Mouse (Mus musculus): ENCODE measurements around the gene Mucl3. TPM values are rescaled to one million over a fixed set of nuclear protein-coding genes. Genes with fewer than 3 reads are reported as not detected.

Gene Mucl3
- polyA plus RNA-seq, 1 experiment from 2014 or later = 0.39 TPM

DNA sequence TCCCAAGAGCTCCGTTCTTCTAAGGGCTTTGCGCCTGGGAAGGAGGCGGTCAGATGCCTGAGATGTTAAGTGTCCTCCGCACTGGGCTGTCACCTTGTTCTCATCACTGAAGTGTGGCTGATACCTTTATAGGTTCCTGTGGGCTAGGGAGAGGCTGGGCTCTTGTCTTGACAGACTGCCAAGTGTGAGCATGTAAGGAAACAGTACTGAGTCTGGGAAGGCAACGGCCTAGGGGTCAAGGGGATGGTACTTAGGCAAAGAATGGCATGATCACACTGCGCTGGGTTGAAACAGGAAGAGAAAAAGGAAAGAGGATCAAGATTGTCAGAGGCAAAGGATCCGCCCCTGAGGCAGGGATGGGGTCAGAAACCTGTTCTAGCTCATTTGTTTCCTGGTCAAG lies 17.0 kb downstream of the Mucl3 start, which contains the start of gene Gm9573:
TSS of gene Gm9573 (minus strand) at position 101 of the 400 bp plus-strand sequence.
- H3K36me3 ChIP-seq = no peaks in the 10 kb centered on the region
- H3K4me3 ChIP-seq (replicated peaks) = no peak within 1 kb of the TSS
- H3K9ac ChIP-seq = no peak within 1 kb of the TSS
- H3K4me2 ChIP-seq (replicated peaks) = no peak within 1 kb of the TSS
- H3K4me1 ChIP-seq (replicated peaks) = no peaks in the 10 kb centered on the region
- 85% methylated on average over 7 of the region's 7 CpGs for WGBS
- no peak for ATAC-seq
- H3K9me3 ChIP-seq = no peaks in the 10 kb centered on the region
- H3K27me3 ChIP-seq (replicated peaks) = no peaks in the 10 kb centered on the region
- no peak within 1 kb of the TSS for H3K27ac ChIP-seq

DNA sequence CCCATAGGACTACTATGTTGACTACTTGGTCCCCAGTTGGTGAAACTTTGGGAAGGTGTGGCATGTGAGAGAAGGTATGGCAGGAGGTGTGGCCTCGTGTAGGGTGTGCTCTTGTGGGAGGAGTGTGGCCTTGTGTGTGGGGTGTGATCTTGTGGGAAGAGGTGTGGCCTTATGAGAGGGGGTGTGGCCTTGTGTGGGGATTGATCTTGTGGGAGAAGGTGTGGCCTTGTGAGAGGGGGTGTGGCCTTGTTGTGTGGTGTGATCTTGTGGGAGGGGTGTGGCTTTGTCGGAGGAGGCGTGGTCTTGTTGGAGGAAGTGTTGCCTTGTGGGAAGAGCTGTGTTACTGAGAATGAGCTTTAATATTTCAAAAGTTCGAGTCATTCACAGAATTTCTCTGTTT lies 26.4 kb downstream of the Mucl3 start:
- Histone ChIP-seq H3K9me3 (no peaks in the 10 kb centered on the region), H3K27ac (no peak overlapping the region), H3K9ac (no peak overlapping the region), H3K4me1 (replicated peaks) (no peaks in the 10 kb centered on the region), H3K27me3 (replicated peaks) (no peaks in the 10 kb centered on the region), H3K36me3 (no peaks in the 10 kb centered on the region), H3K4me3 (replicated peaks) (no peak overlapping the region), H3K4me2 (replicated peaks) (no peak overlapping the region)
- peak; percentile 47; the same call in 1 of the 2 replicates for ATAC-seq
- 75% methylated on average over 4 of the region's 4 CpGs for WGBS

DNA sequence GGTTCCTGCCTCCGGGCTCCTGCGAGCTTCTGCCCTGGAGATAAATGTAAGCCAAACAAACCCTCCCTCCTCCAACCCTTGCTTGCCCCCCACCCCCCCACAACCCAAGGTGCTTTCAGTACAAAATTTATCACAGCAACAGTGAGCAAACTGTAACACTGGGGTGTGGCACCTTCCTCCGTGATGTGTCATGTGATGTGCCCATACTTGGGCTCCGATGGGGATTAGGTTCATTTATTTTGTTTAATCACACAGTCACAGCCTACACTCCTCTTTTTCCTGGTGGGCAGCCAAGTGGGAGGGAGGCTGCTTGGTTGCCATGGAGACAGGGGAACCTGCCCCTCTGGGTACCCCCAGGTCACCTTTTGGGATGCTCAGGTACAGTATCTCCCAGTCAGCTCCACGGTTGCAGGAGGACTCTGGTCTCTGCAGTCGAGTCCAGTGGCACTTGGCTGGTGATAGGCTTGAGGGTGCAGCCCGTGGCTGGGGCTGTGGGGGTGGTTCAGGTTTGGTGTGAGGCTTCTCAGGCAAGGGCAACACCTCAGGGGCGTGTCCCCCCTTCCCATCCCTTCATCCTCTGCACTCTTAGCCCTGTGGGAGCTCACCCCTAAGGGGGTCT lies 41.6 kb downstream of the Mucl3 start:
- no peak overlapping the region for H3K4me3 ChIP-seq (replicated peaks)
- WGBS = 31% methylated on average over 8 of the region's 8 CpGs
- H3K4me2 ChIP-seq (replicated peaks) = peak overlapping the region; percentile 26
- no peaks in the 10 kb centered on the region for H3K4me1 ChIP-seq (replicated peaks)
- no peak overlapping the region for H3K9ac ChIP-seq
- no peaks in the 10 kb centered on the region for H3K36me3 ChIP-seq
- ATAC-seq = peak; percentile 43; the same call in 1 of the 2 replicates
- no peaks in the 10 kb centered on the region for H3K27me3 ChIP-seq (replicated peaks)
- H3K9me3 ChIP-seq = no peaks in the 10 kb centered on the region
- H3K27ac ChIP-seq = no peak overlapping the region

DNA sequence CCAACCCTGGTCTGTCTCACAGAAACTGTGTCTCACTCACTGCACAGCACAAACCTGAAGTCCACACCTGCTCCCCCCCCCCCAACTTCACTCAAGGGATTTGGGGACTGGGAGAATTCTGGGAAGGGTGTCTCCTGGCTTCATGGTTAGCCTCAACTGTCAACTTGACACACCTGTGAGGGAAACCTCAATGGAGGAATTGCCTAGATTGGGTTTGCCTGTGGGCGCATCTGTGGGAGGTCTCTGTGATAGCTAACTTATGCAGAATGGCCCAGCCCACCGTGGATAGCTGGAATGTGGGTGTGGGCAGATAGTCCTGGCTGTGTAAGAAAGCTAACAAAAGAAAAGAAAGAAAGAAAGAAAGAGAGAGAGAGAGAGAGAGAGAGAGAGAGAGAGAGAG lies 42.2 kb downstream of the Mucl3 start, which contains the start of gene Sfta2:
TSS of gene Sfta2 (plus strand) at position 301 of the 400 bp plus-strand sequence.
- 52% methylated on average over 2 of the region's 2 CpGs for WGBS

DNA sequence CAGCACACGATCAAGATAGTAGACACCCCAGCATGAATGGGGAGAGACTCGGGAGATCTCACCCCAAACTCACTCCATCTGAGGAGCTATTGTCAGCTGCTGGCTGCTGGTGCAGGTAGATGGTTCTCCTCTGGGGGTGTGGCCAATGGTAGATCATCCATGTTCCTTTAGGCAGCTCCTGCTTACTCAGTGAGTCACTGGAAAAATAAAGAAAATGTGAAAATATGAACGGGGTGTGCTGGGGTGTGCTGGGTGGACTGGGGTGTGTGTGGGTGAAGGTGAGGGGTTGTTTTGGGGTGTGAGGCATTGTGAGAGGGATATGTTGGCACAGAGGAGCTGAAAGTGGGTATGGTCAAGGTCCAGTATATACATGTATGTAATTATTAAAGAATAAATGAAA lies 46.1 kb downstream of the Mucl3 start:
- H3K27ac ChIP-seq = no peak overlapping the region

More for the DNA sequence above, 42.2 kb downstream of the Mucl3 start, which contains the start of gene Sfta2:
- Histone ChIP-seq H3K36me3 (no peaks in the 10 kb centered on the region), H3K9me3 (no peaks in the 10 kb centered on the region), H3K9ac (no peak within 1 kb of the TSS), H3K4me1 (replicated peaks) (no peaks in the 10 kb centered on the region), H3K4me3 (replicated peaks) (no peak within 1 kb of the TSS), H3K27me3 (replicated peaks) (no peaks in the 10 kb centered on the region), H3K4me2 (replicated peaks) (peak within 1 kb of the TSS; percentile 26), H3K27ac (no peak within 1 kb of the TSS)
- no peak for ATAC-seq

DNA sequence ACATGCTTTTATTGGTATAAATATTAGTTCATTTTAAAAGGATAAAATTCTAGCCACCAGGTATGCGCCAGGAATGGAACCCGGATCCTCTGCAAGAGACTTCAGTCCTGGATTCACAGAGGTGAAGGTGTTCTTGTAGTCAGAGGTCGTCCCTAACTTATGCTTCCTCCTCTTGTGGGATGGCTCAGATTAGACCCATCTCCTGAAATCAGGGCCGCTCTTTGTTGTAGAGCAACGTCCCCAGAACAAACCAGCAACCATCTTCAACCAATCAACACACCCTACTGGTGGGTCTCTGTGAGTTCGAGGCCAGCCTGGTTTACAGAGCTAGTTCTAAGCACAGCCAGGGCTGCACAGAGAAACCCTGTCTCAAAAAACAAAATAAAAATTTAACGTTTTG lies 49.0 kb downstream of the Mucl3 start:
- no peak overlapping the region for H3K4me3 ChIP-seq (replicated peaks)
- no peaks in the 10 kb centered on the region for H3K9me3 ChIP-seq
- H3K27me3 ChIP-seq (replicated peaks) = no peaks in the 10 kb centered on the region
- no peak overlapping the region for H3K4me2 ChIP-seq (replicated peaks)
- 84% methylated on average over 7 of the region's 7 CpGs for WGBS
- no peak overlapping the region for H3K27ac ChIP-seq
- H3K36me3 ChIP-seq = no peaks in the 10 kb centered on the region
- ATAC-seq = no peak
- H3K4me1 ChIP-seq (replicated peaks) = no peaks in the 10 kb centered on the region
- H3K9ac ChIP-seq = no peak overlapping the region

More for the DNA sequence above, 46.1 kb downstream of the Mucl3 start:
- Histone ChIP-seq H3K36me3 (no peaks in the 10 kb centered on the region), H3K4me1 (replicated peaks) (no peaks in the 10 kb centered on the region), H3K27me3 (replicated peaks) (no peaks in the 10 kb centered on the region), H3K9ac (no peak overlapping the region), H3K9me3 (no peaks in the 10 kb centered on the region), H3K4me2 (replicated peaks) (no peak overlapping the region), H3K4me3 (replicated peaks) (no peak overlapping the region)
- 91% methylated on average over 3 of the region's 3 CpGs for WGBS
- no peak for ATAC-seq

DNA sequence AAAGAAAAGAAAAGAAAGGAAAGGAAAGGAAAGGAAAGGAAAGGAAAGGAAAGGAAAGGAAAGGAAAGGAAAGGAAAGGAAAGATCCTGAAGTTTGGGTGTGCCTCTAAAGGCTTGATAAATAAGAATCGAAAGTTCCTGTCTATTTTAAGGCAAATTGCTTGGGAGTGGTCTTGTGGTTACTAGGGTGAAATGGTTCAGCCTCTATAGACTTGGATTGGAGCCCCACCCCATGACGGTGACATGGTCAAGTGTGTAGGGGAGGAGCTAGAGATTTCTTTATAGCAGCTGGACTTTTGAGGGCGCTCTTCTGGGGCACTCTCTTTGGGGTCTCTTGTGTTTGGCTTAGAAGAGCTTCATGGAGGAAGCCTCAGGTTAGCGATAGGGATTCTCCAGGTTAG lies 49.7 kb downstream of the Mucl3 start:
- 36% methylated on average over 4 of the region's 4 CpGs for WGBS
- no peaks in the 10 kb centered on the region for H3K27me3 ChIP-seq (replicated peaks)
- no peak overlapping the region for H3K4me3 ChIP-seq (replicated peaks)
- no peaks in the 10 kb centered on the region for H3K36me3 ChIP-seq
- H3K27ac ChIP-seq = no peak overlapping the region
- no peak for ATAC-seq
- H3K9ac ChIP-seq = no peak overlapping the region
- no peak overlapping the region for H3K4me2 ChIP-seq (replicated peaks)
- no peaks in the 10 kb centered on the region for H3K4me1 ChIP-seq (replicated peaks)
- no peaks in the 10 kb centered on the region for H3K9me3 ChIP-seq

DNA sequence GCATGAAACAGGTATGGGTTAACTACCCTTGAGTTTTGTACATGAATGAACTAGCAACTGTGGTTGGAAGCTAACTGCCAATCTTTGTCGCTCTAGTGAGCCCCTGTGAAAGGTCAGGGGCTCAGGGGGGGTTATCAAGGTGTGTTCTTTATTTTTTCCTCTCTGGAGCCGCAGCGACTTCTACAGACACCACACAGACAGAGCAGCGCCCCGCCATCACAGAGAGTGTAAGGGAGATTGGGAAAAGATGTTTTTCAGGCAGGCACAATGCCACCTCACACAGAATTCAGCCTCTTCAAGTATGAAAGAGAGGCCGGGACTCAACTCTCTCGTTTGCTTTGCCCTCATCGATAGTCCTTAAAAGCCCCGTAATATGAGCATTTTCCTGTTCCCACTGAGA lies 51.4 kb downstream of the Mucl3 start:
- H3K27ac ChIP-seq = no peak overlapping the region
- no peak for ATAC-seq
- no peak overlapping the region for H3K4me3 ChIP-seq (replicated peaks)
- no peak overlapping the region for H3K4me2 ChIP-seq (replicated peaks)
- no peaks in the 10 kb centered on the region for H3K36me3 ChIP-seq
- no peaks in the 10 kb centered on the region for H3K9me3 ChIP-seq
- 78% methylated on average over 9 of the region's 9 CpGs for WGBS
- H3K9ac ChIP-seq = no peak overlapping the region
- H3K4me1 ChIP-seq (replicated peaks) = no peaks in the 10 kb centered on the region
- H3K27me3 ChIP-seq (replicated peaks) = no peaks in the 10 kb centered on the region

DNA sequence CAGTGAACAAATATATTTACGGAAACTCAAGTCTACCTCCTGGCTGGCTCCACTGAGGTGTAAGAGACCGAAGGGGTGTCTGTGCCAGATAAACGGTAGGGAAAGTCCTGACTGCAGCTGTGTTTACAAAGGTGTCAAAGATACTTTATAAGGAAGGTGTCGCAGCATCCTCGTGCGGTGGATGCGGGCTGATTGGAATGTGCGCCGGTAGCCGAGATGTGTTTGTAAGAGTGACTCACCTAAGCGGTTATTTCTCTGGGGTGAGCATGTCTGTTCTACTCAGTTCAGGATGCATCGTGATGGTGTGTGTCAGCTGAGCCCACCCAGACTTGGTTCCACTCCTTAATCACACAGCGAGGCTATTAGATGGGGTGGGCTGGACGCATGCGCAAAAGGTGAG lies 51.8 kb downstream of the Mucl3 start:
- H3K4me3 ChIP-seq (replicated peaks) = no peak overlapping the region
- no peak overlapping the region for H3K9ac ChIP-seq
- WGBS = 68% methylated on average over 15 of the region's 15 CpGs
- no peaks in the 10 kb centered on the region for H3K36me3 ChIP-seq
- H3K4me2 ChIP-seq (replicated peaks) = no peak overlapping the region
- H3K27me3 ChIP-seq (replicated peaks) = no peaks in the 10 kb centered on the region
- H3K4me1 ChIP-seq (replicated peaks) = no peaks in the 10 kb centered on the region
- H3K9me3 ChIP-seq = no peaks in the 10 kb centered on the region
- no peak overlapping the region for H3K27ac ChIP-seq
- no peak for ATAC-seq

DNA sequence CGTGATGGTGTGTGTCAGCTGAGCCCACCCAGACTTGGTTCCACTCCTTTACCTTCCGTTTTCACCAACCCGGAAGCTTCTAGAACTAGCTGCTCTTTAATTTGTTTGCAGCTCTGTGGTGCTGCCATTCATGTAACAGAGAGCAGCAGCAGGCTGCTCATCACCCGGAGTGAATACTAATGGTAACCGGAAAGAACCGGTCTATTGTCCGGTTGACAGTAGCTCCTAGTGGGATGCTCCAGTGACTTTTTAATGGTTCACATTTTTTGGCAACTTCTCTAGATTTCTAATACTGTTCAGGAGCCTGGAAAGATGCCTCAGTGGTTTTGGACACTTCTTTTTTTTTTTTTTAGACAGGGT lies 52.3 kb downstream of the Mucl3 start:
- ATAC-seq = no peak
- Histone ChIP-seq H3K4me3 (replicated peaks) (no peak overlapping the region), H3K27me3 (replicated peaks) (no peaks in the 10 kb centered on the region), H3K36me3 (no peaks in the 10 kb centered on the region), H3K27ac (no peak overlapping the region), H3K9me3 (no peaks in the 10 kb centered on the region), H3K4me2 (replicated peaks) (no peak overlapping the region), H3K4me1 (replicated peaks) (no peaks in the 10 kb centered on the region), H3K9ac (no peak overlapping the region)
- 92% methylated on average over 7 of the region's 7 CpGs for WGBS

DNA sequence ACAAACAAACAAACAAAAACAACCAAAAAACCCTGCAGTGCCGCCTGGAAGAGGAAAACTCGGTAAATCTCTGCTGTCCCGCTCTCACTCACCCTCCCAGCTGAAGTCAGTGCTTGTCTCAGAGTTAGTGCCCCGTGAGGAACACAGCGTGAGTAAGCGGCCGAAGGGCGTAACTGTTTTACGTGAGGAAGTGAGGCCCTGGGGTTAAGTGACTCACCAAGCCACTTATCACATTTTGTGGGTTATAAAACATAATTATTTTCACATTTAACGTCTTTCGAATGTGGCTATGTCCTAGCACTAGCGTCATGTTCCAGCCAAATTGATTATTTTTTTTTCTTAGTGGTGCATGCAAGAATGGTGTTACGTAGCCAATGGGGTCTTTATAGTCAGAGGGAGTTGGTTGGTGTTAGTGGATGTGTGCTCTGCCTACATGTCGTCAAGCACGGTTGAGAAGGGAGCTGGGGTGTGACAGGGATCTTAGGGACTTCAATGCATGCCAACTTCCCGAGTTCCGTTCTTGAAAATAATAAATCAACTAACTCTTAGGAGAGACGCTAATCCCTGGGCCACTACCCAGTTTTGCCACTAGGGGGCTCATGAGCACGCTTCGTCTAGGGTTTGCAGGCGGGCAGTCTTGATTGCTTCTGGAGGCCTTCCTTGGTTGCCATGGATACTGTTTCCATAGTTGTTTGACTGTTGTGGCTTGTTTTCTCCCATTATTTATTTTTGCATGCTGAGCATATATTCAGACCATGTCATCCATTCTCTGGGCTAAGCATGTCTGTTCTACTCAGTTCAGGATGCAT lies 52.9 kb downstream of the Mucl3 start:
- Histone ChIP-seq H3K4me3 (replicated peaks) (no peak overlapping the region), H3K27ac (0 out of 2 replicates have a peak overlapping the region, but pooled peaks have one; percentile 52), H3K27me3 (replicated peaks) (no peaks in the 10 kb centered on the region), H3K9me3 (no peaks in the 10 kb centered on the region), H3K9ac (no peak overlapping the region), H3K4me2 (replicated peaks) (peak overlapping the region; percentile 30), H3K4me1 (replicated peaks) (no peaks in the 10 kb centered on the region), H3K36me3 (no peaks in the 10 kb centered on the region)
- WGBS = 42% methylated on average over 21 of the region's 21 CpGs
- peak; percentile 93 for ATAC-seq

DNA sequence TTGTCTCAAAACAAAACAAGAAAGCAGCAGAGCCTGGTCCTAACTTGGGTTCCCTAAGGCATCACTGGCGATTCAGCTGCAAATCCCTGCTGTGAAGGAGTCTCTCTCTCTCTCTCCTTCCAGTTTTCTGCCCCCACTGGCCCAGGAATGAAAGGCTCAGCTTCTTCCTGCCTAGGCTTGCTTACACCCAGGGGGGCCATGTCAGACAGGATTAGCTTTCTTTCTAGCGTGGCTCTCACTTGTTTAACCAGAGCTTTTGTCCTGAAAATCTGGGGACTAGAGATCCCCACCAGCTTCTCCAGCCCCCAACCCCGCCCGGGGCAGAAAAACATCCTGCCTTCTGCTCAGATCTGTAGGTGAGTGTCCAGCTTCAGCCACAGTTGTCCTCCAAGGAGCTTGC lies 55.1 kb downstream of the Mucl3 start:
- Histone ChIP-seq H3K9me3 (no peaks in the 10 kb centered on the region), H3K4me3 (replicated peaks) (no peak overlapping the region), H3K9ac (no peak overlapping the region), H3K36me3 (no peaks in the 10 kb centered on the region), H3K27me3 (replicated peaks) (no peaks in the 10 kb centered on the region), H3K27ac (no peak overlapping the region), H3K4me1 (replicated peaks) (no peaks in the 10 kb centered on the region), H3K4me2 (replicated peaks) (no peak overlapping the region)
- 45% methylated on average over 4 of the region's 4 CpGs for WGBS
- no peak for ATAC-seq

DNA sequence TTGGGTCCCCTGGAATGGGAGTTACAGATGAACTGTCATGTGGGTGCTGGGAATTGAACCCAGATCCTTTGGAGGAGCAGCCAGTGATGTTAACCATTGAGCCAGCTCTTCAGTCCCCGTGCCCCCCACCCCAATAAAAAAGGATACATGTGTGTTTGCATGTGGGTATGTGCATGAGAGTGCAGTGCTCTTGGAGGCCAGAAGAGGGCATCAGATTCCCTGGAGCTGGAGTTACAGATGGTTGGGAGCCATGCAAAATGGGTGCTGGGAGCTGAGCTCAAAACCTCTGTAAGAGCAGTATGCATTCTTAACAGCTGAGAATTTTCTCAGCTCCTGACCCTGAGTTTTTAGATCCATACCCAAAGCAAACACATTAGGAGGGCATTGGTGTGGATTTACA lies 56.2 kb downstream of the Mucl3 start:
- no peak overlapping the region for H3K4me2 ChIP-seq (replicated peaks)
- H3K4me3 ChIP-seq (replicated peaks) = no peak overlapping the region
- no peaks in the 10 kb centered on the region for H3K4me1 ChIP-seq (replicated peaks)
- no peaks in the 10 kb centered on the region for H3K27me3 ChIP-seq (replicated peaks)
- 83% methylated on average over 1 of the region's 1 CpGs for WGBS
- ATAC-seq = no peak
- H3K9ac ChIP-seq = no peak overlapping the region
- no peaks in the 10 kb centered on the region for H3K36me3 ChIP-seq
- no peaks in the 10 kb centered on the region for H3K9me3 ChIP-seq
- no peak overlapping the region for H3K27ac ChIP-seq
